ENCODE assay signal across 18 mouse cellular contexts in the genomic region with DNA sequence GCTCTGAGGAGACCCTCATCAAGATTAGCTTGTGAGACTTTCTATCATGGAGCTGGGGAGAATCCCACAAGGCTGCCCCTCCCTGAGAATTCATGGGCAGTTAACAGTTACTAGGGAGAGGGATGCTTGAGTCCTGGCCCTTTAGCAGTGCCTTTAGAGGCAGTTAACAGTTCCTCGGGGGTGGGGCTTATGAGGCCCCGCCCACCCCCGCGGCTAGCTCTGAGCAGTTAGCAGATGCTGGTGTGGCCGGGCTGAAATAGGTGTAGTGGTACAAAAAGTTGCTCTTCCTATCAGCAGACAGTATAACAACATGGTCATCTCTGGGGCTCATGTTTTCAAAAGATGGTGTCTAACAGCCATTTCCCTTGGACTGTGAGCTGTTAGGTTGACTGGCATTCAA. TPM values are rescaled to one million over a fixed set of nuclear protein-coding genes. Genes with fewer than 3 reads are reported as not detected.
DNase-seq lines count a peak whose midpoint lies in the region; ATAC-seq and TF ChIP-seq lines count a peak whose summit lies in the region.
"Had no signal": no experiment of that assay in that cellular context is flagged by ENCODE, and none has a peak within 500 bp of the region (broad histone marks: within the 10 kb centered on the region; RNA-seq: fewer than 3 reads in every experiment).

No protein-coding gene starts in this region.

- TF ChIP-seq EP300 in heart, adult 2 months (IDR thresholded peaks at IDR 0.05; ENCODE audit: insufficient read depth, low read depth, low read length): no peak

- H3K36me3 ChIP-seq in embryonic facial prominence, embryonic 11.5 days (replicated peaks; ENCODE audit: control insufficient read depth, insufficient read depth, low read depth, low read length): no peaks in the 10 kb centered on the region
- H3K36me3 ChIP-seq in embryonic facial prominence, embryonic 10.5 days (replicated peaks): no peaks in the 10 kb centered on the region
- H3K36me3 ChIP-seq in heart, adult 2 months (ENCODE audit: control insufficient read depth, insufficient read depth, low read length): no peaks in the 10 kb centered on the region
- H3K36me3 ChIP-seq: heart, embryonic 13.5 days; limb, embryonic 15.5 days had no signal

- 33% methylated on average over 5 of the region's 5 CpGs for WGBS in embryonic facial prominence, embryonic 11.5 days
- WGBS in embryonic facial prominence, embryonic 10.5 days: 28% methylated on average over 5 of the region's 5 CpGs
- WGBS in heart, adult 2 months: 12% methylated on average over 5 of the region's 5 CpGs

- peak; percentile 23 for DNase-seq in embryonic facial prominence, embryonic 11.5 days (ENCODE audit: low spot score)
- no peak for DNase-seq in embryonic facial prominence, embryonic 10.5 days (ENCODE audit: low spot score)
- peak; percentile 54 for DNase-seq in thymus, postnatal 4 days
- no peak for DNase-seq in thymus, postnatal 0 days (ENCODE audit: low spot score)
- peak; percentile 44 for DNase-seq in induced T-regulatory cell, adult 2 months (ENCODE audit: low read depth)
- DNase-seq in heart, adult 2 months: no peak
- DNase-seq in frontal cortex, postnatal 14 days (ENCODE audit: low spot score in 2 of 2): no peak
- DNase-seq: adrenal gland, postnatal 14 days; cerebellum, adult 18-20 months; heart, postnatal 4 days; kidney, adult 8-10 months; kidney, postnatal 25 days had no signal

- intact Hi-C loops in heart, adult 2 months (cut with DNase I): no loop called here

- H3K9ac ChIP-seq in embryonic facial prominence, embryonic 11.5 days (replicated peaks; ENCODE audit: low read length): no peak overlapping the region
- H3K9ac ChIP-seq in heart, adult 2 months (ENCODE audit: low read depth, low read length): no peak overlapping the region
- H3K9ac ChIP-seq: forebrain, embryonic 13.5 days; heart, embryonic 13.5 days; limb, embryonic 15.5 days had no signal

- H3K79me2 ChIP-seq in heart, adult 2 months (replicated peaks; ENCODE audit: control insufficient read depth, insufficient read depth, low read length): no peaks in the 10 kb centered on the region

- no peak for TF ChIP-seq CTCF in heart, adult 2 months (IDR thresholded peaks at IDR 0.05)

- H3K9me3 ChIP-seq in embryonic facial prominence, embryonic 11.5 days (replicated peaks; ENCODE audit: control insufficient read depth, low read length): no peaks in the 10 kb centered on the region
- no peaks in the 10 kb centered on the region for H3K9me3 ChIP-seq in embryonic facial prominence, embryonic 10.5 days
- H3K9me3 ChIP-seq: forebrain, embryonic 13.5 days; heart, embryonic 13.5 days; limb, embryonic 15.5 days; megakaryocyte, embryonic 14.5 days had no signal

- no peak overlapping the region for H3K27ac ChIP-seq in embryonic facial prominence, embryonic 11.5 days (replicated peaks; ENCODE audit: low read depth, low read length)
- no peak overlapping the region for H3K27ac ChIP-seq in embryonic facial prominence, embryonic 10.5 days (replicated peaks)
- no peak overlapping the region for H3K27ac ChIP-seq in heart, adult 2 months
- H3K27ac ChIP-seq: forebrain, embryonic 13.5 days; heart, embryonic 13.5 days; left cerebral cortex, adult 2 months; limb, embryonic 15.5 days had no signal

- H3K4me3 ChIP-seq in embryonic facial prominence, embryonic 11.5 days (ENCODE audit: low read depth, low read length): no peak overlapping the region
- no peak overlapping the region for H3K4me3 ChIP-seq in embryonic facial prominence, embryonic 10.5 days
- H3K4me3 ChIP-seq in heart, adult 2 months: no peak overlapping the region
- H3K4me3 ChIP-seq: forebrain, embryonic 13.5 days; heart, embryonic 13.5 days; left cerebral cortex, adult 2 months; limb, embryonic 15.5 days; megakaryocyte, embryonic 14.5 days had no signal

- no peak overlapping the region for H3K4me2 ChIP-seq in embryonic facial prominence, embryonic 11.5 days (ENCODE audit: low read depth, low read length)
- H3K4me2 ChIP-seq: forebrain, embryonic 13.5 days; heart, embryonic 13.5 days; limb, embryonic 15.5 days had no signal

- H3K27me3 ChIP-seq in embryonic facial prominence, embryonic 11.5 days (ENCODE audit: control insufficient read depth, insufficient read depth, low read length): no peaks in the 10 kb centered on the region
- no peaks in the 10 kb centered on the region for H3K27me3 ChIP-seq in embryonic facial prominence, embryonic 10.5 days (replicated peaks; ENCODE audit: low read depth, poor library complexity, severe bottlenecking)
- no peaks in the 10 kb centered on the region for H3K27me3 ChIP-seq in heart, adult 2 months (ENCODE audit: control insufficient read depth, insufficient read depth, low read length)
- H3K27me3 ChIP-seq: forebrain, embryonic 13.5 days; heart, embryonic 13.5 days; limb, embryonic 15.5 days had no signal

- no peaks in the 10 kb centered on the region for H3K4me1 ChIP-seq in embryonic facial prominence, embryonic 11.5 days (ENCODE audit: control insufficient read depth, insufficient read depth, low read length)
- peaks cover 7% of the 10 kb centered on the region for H3K4me1 ChIP-seq in embryonic facial prominence, embryonic 10.5 days
- no peaks in the 10 kb centered on the region for H3K4me1 ChIP-seq in heart, adult 2 months (ENCODE audit: control insufficient read depth, insufficient read depth, low read length)
- H3K4me1 ChIP-seq: forebrain, embryonic 13.5 days; heart, embryonic 13.5 days; limb, embryonic 15.5 days had no signal

- no peak for TF ChIP-seq POLR2A in heart, adult 2 months (IDR thresholded peaks at IDR 0.05; ENCODE audit: insufficient read depth, low read depth, low read length)

- ATAC-seq in embryonic facial prominence, embryonic 11.5 days (replicated peaks; ENCODE audit: insufficient number of reproducible peaks, low FRiP score, low TSS enrichment, low read depth): no peak
- ATAC-seq: forebrain, embryonic 13.5 days; midbrain, embryonic 16.5 days had no signal

RNA-seq across cellular contexts. Expression of a gene that starts 12.5 kb away (rescaled TPM):
- polyA plus RNA-seq in embryonic facial prominence, embryonic 11.5 days (2014; fragmentation: Nextera tagmentation; extraction: Ambion mirVana): 5.2 and 5.9 TPM in 2 replicates
- polyA plus RNA-seq in embryonic facial prominence, embryonic 10.5 days (2016; fragmentation: Nextera tagmentation; extraction: Ambion mirVana): 8.1 and 8.9 TPM in 2 replicates
- 7.5 and 7.9 TPM in 2 replicates for polyA plus RNA-seq in thymus, postnatal 0 days (2015; fragmentation: Nextera tagmentation; extraction: Ambion mirVana)
- total RNA-seq in heart, adult 2 months (2021): 10 to 100 TPM; 10.6 to 11.9 TPM
- polyA plus RNA-seq in heart, adult 2 months (2012; rRNA removed): 10.2 and 12.2 TPM in 2 replicates

Comparison
In these comparisons a context has a peak if more than half of its experiments do, and no peak if none do; other contexts are left out.
1. DNase-seq: peak in embryonic facial prominence, embryonic 11.5 days (single experiment), thymus, postnatal 4 days (single experiment) and induced T-regulatory cell, adult 2 months (single experiment); none in embryonic facial prominence, embryonic 10.5 days (single experiment), thymus, postnatal 0 days (single experiment), heart, adult 2 months (0 of 2) and frontal cortex, postnatal 14 days (0 of 2).